Mouse (Mus musculus) kidney, adult 11 months (tissue): ENCODE results near the gene Gm8890.
"Not testable (repeated sequence)": the region's sequence is repeated elsewhere in the genome, so short reads cannot be mapped to it uniquely, and the experiment has no call there.

Experiments used
- DNase-seq: peaks from one replicate; pipeline ENCODE4 v3.0.0; 2022

The Gm8890 gene

GRCm38 (mm10) chr5:11255733-11256132 is at the start of gene Gm8890:
TSS of gene Gm8890 (plus strand) at chr5:11256033.
- DNase-seq, result not testable (repeated sequence)

DNA sequence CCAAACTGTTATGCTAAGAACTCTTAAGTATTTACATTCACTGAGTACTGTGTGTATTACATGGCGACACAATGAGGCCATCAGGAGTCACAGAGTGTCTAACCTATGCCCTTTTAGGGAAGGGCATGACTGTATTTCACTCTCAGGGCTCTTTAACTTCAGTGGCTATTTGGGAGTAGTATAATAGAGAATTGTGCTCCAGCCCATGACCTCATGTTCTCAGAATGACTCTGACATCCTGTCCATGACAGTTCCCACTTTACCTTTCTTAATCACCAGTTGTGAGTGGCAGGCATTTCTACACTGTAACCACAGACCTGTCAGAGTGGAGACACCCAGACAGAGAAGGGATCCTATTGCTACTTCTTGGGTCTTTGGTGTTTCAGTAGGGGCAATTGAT is 388 bp downstream of the Gm8890 start:
- not testable (repeated sequence) for DNase-seq
